Mouse (Mus musculus): ENCODE data around the gene Cttnbp2. TPM values are rescaled to one million over a fixed set of nuclear protein-coding genes. Genes with fewer than 3 reads are reported as not detected.
A peak's percentile ranks its signal among the peaks of the same experiment; 100 is the strongest.

Gene Cttnbp2
- polyA plus RNA-seq, 1 experiment from 2014 or later, result 28.1 TPM

GRCm38 (mm10) chr6:18448078-18448477 is 66.6 kb downstream of the Cttnbp2 start:
- Histone ChIP-seq H3K4me1 (ENCODE audit: control insufficient read depth, insufficient read depth, low read length) (peaks cover 6% of the 10 kb centered on the region; the same call in 1 of the 2 replicates), H3K9me3 (ENCODE audit: control insufficient read depth, low read length) (no peaks in the 10 kb centered on the region), H3K27ac (ENCODE audit: low read depth, low read length) (no peak overlapping the region), H3K27me3 (ENCODE audit: control insufficient read depth, insufficient read depth, low read length) (no peaks in the 10 kb centered on the region), H3K9ac (ENCODE audit: low read length) (no peak overlapping the region), H3K4me3 (ENCODE audit: low read depth, low read length) (no peak overlapping the region), H3K36me3 (ENCODE audit: control insufficient read depth, insufficient read depth, low read length) (no peaks in the 10 kb centered on the region), H3K4me2 (ENCODE audit: low read depth) (no peak overlapping the region)
- WGBS, result 62% methylated on average over 5 of the region's 5 CpGs
- DNase-seq (ENCODE audit: low spot score) (no peak), ATAC-seq (ENCODE audit: insufficient read depth, low FRiP score, low TSS enrichment) (no peak)

- no peak overlapping the region for H3K4me2 ChIP-seq (ENCODE audit: low read depth)
- H3K9me3 ChIP-seq (ENCODE audit: control insufficient read depth, low read length), result no peaks in the 10 kb centered on the region
- no peak overlapping the region for H3K4me3 ChIP-seq (ENCODE audit: low read depth, low read length)
- ATAC-seq (ENCODE audit: insufficient read depth, low FRiP score, low TSS enrichment), result peak; percentile 46; the same call in 1 of the 2 replicates
- DNase-seq (ENCODE audit: low spot score), result no peak
- no peak overlapping the region for H3K9ac ChIP-seq (ENCODE audit: low read length)
- no peaks in the 10 kb centered on the region for H3K36me3 ChIP-seq (ENCODE audit: control insufficient read depth, insufficient read depth, low read length)
- peaks cover 6% of the 10 kb centered on the region; the same call in 1 of the 2 replicates for H3K4me1 ChIP-seq (ENCODE audit: control insufficient read depth, insufficient read depth, low read length)
- no peak overlapping the region for H3K27ac ChIP-seq (ENCODE audit: low read depth, low read length)
- no peaks in the 10 kb centered on the region for H3K27me3 ChIP-seq (ENCODE audit: control insufficient read depth, insufficient read depth, low read length)
- 49% methylated on average over 7 of the region's 7 CpGs for WGBS
Measured at GRCm38 (mm10) chr6:18446917-18447316, 67.7 kb downstream of the Cttnbp2 start.

GRCm38 (mm10) chr6:18446359-18446758 is 68.3 kb downstream of the Cttnbp2 start:
- Histone ChIP-seq H3K27ac (ENCODE audit: low read depth, low read length) (0 out of 2 replicates have a peak overlapping the region, but pooled peaks have one; percentile 29), H3K27me3 (ENCODE audit: control insufficient read depth, insufficient read depth, low read length) (no peaks in the 10 kb centered on the region), H3K4me1 (ENCODE audit: control insufficient read depth, insufficient read depth, low read length) (peaks cover 6% of the 10 kb centered on the region; the same call in 1 of the 2 replicates), H3K9me3 (ENCODE audit: control insufficient read depth, low read length) (no peaks in the 10 kb centered on the region), H3K4me2 (ENCODE audit: low read depth) (no peak overlapping the region), H3K36me3 (ENCODE audit: control insufficient read depth, insufficient read depth, low read length) (no peaks in the 10 kb centered on the region), H3K9ac (ENCODE audit: low read length) (no peak overlapping the region), H3K4me3 (ENCODE audit: low read depth, low read length) (no peak overlapping the region)
- WGBS, result 52% methylated on average over 3 of the region's 3 CpGs
- DNase-seq (ENCODE audit: low spot score) (no peak), ATAC-seq (ENCODE audit: insufficient read depth, low FRiP score, low TSS enrichment) (no peak)

GRCm38 (mm10) chr6:18445747-18446146 is 68.9 kb downstream of the Cttnbp2 start:
- ATAC-seq (ENCODE audit: insufficient read depth, low FRiP score, low TSS enrichment), result no peak
- Histone ChIP-seq H3K9ac (ENCODE audit: low read length) (no peak overlapping the region), H3K4me1 (ENCODE audit: control insufficient read depth, insufficient read depth, low read length) (peaks cover 6% of the 10 kb centered on the region; the same call in 1 of the 2 replicates), H3K27ac (ENCODE audit: low read depth, low read length) (no peak overlapping the region), H3K9me3 (ENCODE audit: control insufficient read depth, low read length) (no peaks in the 10 kb centered on the region), H3K4me3 (ENCODE audit: low read depth, low read length) (no peak overlapping the region), H3K27me3 (ENCODE audit: control insufficient read depth, insufficient read depth, low read length) (no peaks in the 10 kb centered on the region), H3K4me2 (ENCODE audit: low read depth) (no peak overlapping the region), H3K36me3 (ENCODE audit: control insufficient read depth, insufficient read depth, low read length) (no peaks in the 10 kb centered on the region)
- 25% methylated on average over 4 of the region's 4 CpGs for WGBS
- DNase-seq (ENCODE audit: low spot score), result no peak

- ATAC-seq (ENCODE audit: insufficient read depth, low FRiP score, low TSS enrichment) (no peak), DNase-seq (ENCODE audit: low spot score) (no peak)
- Histone ChIP-seq H3K4me2 (ENCODE audit: low read depth) (no peak overlapping the region), H3K9ac (ENCODE audit: low read length) (no peak overlapping the region), H3K4me3 (ENCODE audit: low read depth, low read length) (no peak overlapping the region), H3K9me3 (ENCODE audit: control insufficient read depth, low read length) (no peaks in the 10 kb centered on the region), H3K27ac (ENCODE audit: low read depth, low read length) (no peak overlapping the region), H3K27me3 (ENCODE audit: control insufficient read depth, insufficient read depth, low read length) (no peaks in the 10 kb centered on the region), H3K36me3 (ENCODE audit: control insufficient read depth, insufficient read depth, low read length) (no peaks in the 10 kb centered on the region), H3K4me1 (ENCODE audit: control insufficient read depth, insufficient read depth, low read length) (peaks cover 4% of the 10 kb centered on the region; the same call in 1 of the 2 replicates)
- WGBS, result 85% methylated on average over 3 of the region's 3 CpGs
Measured at GRCm38 (mm10) chr6:18442303-18442702, 72.3 kb downstream of the Cttnbp2 start.

- 57% methylated on average over 4 of the region's 4 CpGs for WGBS
Measured at GRCm38 (mm10) chr6:18440918-18441532, 73.6 kb downstream of the Cttnbp2 start.

GRCm38 (mm10) chr6:18436127-18436812 is 78.4 kb downstream of the Cttnbp2 start:
- H3K9ac ChIP-seq (ENCODE audit: low read length), result no peak overlapping the region
- H3K4me1 ChIP-seq (ENCODE audit: control insufficient read depth, insufficient read depth, low read length), result no peaks in the 10 kb centered on the region
- no peak overlapping the region for H3K27ac ChIP-seq (ENCODE audit: low read depth, low read length)
- no peak for ATAC-seq (ENCODE audit: insufficient read depth, low FRiP score, low TSS enrichment)
- H3K4me3 ChIP-seq (ENCODE audit: low read depth, low read length), result no peak overlapping the region
- H3K27me3 ChIP-seq (ENCODE audit: control insufficient read depth, insufficient read depth, low read length), result no peaks in the 10 kb centered on the region
- no peak for DNase-seq (ENCODE audit: low spot score)
- no peaks in the 10 kb centered on the region for H3K9me3 ChIP-seq (ENCODE audit: control insufficient read depth, low read length)
- WGBS, result 81% methylated on average over 4 of the region's 4 CpGs
- no peak overlapping the region for H3K4me2 ChIP-seq (ENCODE audit: low read depth)
- no peaks in the 10 kb centered on the region for H3K36me3 ChIP-seq (ENCODE audit: control insufficient read depth, insufficient read depth, low read length)

More at GRCm38 (mm10) chr6:18440918-18441532, 73.6 kb downstream of the Cttnbp2 start:
- Histone ChIP-seq H3K27ac (ENCODE audit: low read depth, low read length) (no peak overlapping the region), H3K9me3 (ENCODE audit: control insufficient read depth, low read length) (no peaks in the 10 kb centered on the region), H3K4me3 (ENCODE audit: low read depth, low read length) (no peak overlapping the region), H3K36me3 (ENCODE audit: control insufficient read depth, insufficient read depth, low read length) (no peaks in the 10 kb centered on the region), H3K9ac (ENCODE audit: low read length) (no peak overlapping the region), H3K27me3 (ENCODE audit: control insufficient read depth, insufficient read depth, low read length) (no peaks in the 10 kb centered on the region), H3K4me1 (ENCODE audit: control insufficient read depth, insufficient read depth, low read length) (no peaks in the 10 kb centered on the region), H3K4me2 (ENCODE audit: low read depth) (no peak overlapping the region)
- no peak for DNase-seq (ENCODE audit: low spot score)
- ATAC-seq (ENCODE audit: insufficient read depth, low FRiP score, low TSS enrichment), result no peak

GRCm38 (mm10) chr6:18434828-18435531 is 79.7 kb downstream of the Cttnbp2 start:
- no peak overlapping the region for H3K4me2 ChIP-seq (ENCODE audit: low read depth)
- 93% methylated on average over 16 of the region's 16 CpGs for WGBS
- no peaks in the 10 kb centered on the region for H3K4me1 ChIP-seq (ENCODE audit: control insufficient read depth, insufficient read depth, low read length)
- H3K36me3 ChIP-seq (ENCODE audit: control insufficient read depth, insufficient read depth, low read length), result no peaks in the 10 kb centered on the region
- H3K27ac ChIP-seq (ENCODE audit: low read depth, low read length), result no peak overlapping the region
- ATAC-seq (ENCODE audit: insufficient read depth, low FRiP score, low TSS enrichment) (no peak), DNase-seq (ENCODE audit: low spot score) (no peak)
- no peak overlapping the region for H3K4me3 ChIP-seq (ENCODE audit: low read depth, low read length)
- H3K27me3 ChIP-seq (ENCODE audit: control insufficient read depth, insufficient read depth, low read length), result no peaks in the 10 kb centered on the region
- H3K9me3 ChIP-seq (ENCODE audit: control insufficient read depth, low read length), result no peaks in the 10 kb centered on the region
- H3K9ac ChIP-seq (ENCODE audit: low read length), result no peak overlapping the region

Data from neural tube, embryonic 11.5 days (tissue).